Mouse (Mus musculus) ES-E14 (cell line): ENCODE data around the gene Mitf. TPM values are rescaled to one million over a fixed set of nuclear protein-coding genes. Genes with fewer than 3 reads are reported as not detected.

Experiments used
- DNase-seq: peaks from one replicate; pipeline ENCODE4 v3.0.0-alpha.2; 2013; ENCODE audit warnings: low read depth, low spot score
- H3K27ac ChIP-seq: 2 replicates; pipeline ENCODE4 v1.5.1; 2012; ENCODE audit warnings: low read depth, mild to moderate bottlenecking, low read length, moderate library complexity, mixed read lengths; ENCODE audit not compliant: poor library complexity, insufficient read depth, severe bottlenecking
- H3K36me3 ChIP-seq: 2 replicates; pipeline ENCODE4 v1.6.1; 2012; ENCODE audit warnings: mild to moderate bottlenecking, low read length, moderate library complexity, mixed read lengths; ENCODE audit not compliant: control insufficient read depth, poor library complexity, insufficient read depth, severe bottlenecking
- H3K4me1 ChIP-seq, 2 experiments: fragments of 150-350 bp in 1 of 2; sonication (generic) in 1 of 2; 2 replicates each; pipeline ENCODE4 v1.6.1; 2012; ENCODE audit warnings: low read length in 2 of 2, mild to moderate bottlenecking in 1 of 2, mixed read lengths in 1 of 2; ENCODE audit not compliant: control insufficient read depth in 2 of 2, insufficient read depth in 2 of 2, poor library complexity in 1 of 2
- H3K4me3 ChIP-seq, 2 experiments: fragments of 150-350 bp in 1 of 2; sonication (generic) in 1 of 2; 2 replicates each; pipeline ENCODE4 v1.5.1; 2012; ENCODE audit warnings: low read length in 2 of 2, low read depth in 1 of 2, mild to moderate bottlenecking in 1 of 2, mixed read lengths in 1 of 2; ENCODE audit not compliant: insufficient read depth in 1 of 2, poor library complexity in 1 of 2, severe bottlenecking in 1 of 2
- H3K9ac ChIP-seq: 2 replicates; pipeline ENCODE4 v1.6.1; 2012; ENCODE audit warnings: low read depth, mild to moderate bottlenecking, low read length, mixed read lengths; ENCODE audit not compliant: poor library complexity, insufficient read depth, severe bottlenecking
- H3K9me3 ChIP-seq: fragments of 150-350 bp; sonication (generic); 2 replicates; pipeline ENCODE4 v1.6.1; 2012; ENCODE audit warnings: low read depth, mild to moderate bottlenecking, low read length; ENCODE audit not compliant: control insufficient read depth, insufficient read depth
- CHD2 ChIP-seq: IDR thresholded peaks from 2 replicates; pipeline ENCODE4 v1.6.1; 2014; ENCODE audit warnings: mild to moderate bottlenecking, low read depth, low read length, inconsistent platforms
- HCFC1 ChIP-seq: IDR thresholded peaks from 2 replicates; pipeline ENCODE4 v1.6.1; 2012; ENCODE audit warnings: low read length, inconsistent platforms, borderline replicate concordance; ENCODE audit not compliant: insufficient read depth
- MAFK ChIP-seq: IDR thresholded peaks from 2 replicates; pipeline ENCODE4 v1.6.1; 2014; ENCODE audit warnings: mild to moderate bottlenecking, low read depth, low read length, inconsistent platforms; ENCODE audit not compliant: insufficient read depth
- ZC3H11A ChIP-seq: IDR thresholded peaks from 2 replicates; pipeline ENCODE4 v1.6.1; 2012; ENCODE audit warnings: low read depth, mild to moderate bottlenecking, inconsistent platforms, low read length, borderline replicate concordance
- ZNF384 ChIP-seq: IDR thresholded peaks from 2 replicates; pipeline ENCODE4 v1.6.1; 2012; ENCODE audit warnings: low read depth, low read length, inconsistent platforms
- in situ Hi-C, 2 experiments: fragments of 600-800 bp; cut with MboI; formaldehyde crosslinking; loops; one replicate each; pipeline ENCODE4 v1.15.1; 2025; ENCODE audit warnings: low sequenced_read_pairs in 2 of 2, inconsistent platforms in 1 of 2; ENCODE audit not compliant: unreplicated experiment in 2 of 2
- total RNA-seq: library from RNA; depleted of rRNA; stranded (reverse); fragments of 300-350 nt; gene quantifications from 2 replicates; pipeline ENCODE4 v1.2.3, GENCODE M21; 2012; rRNA removed

The Mitf gene
- total RNA-seq = 9.3 and 11.6 TPM in 2 replicates

GRCm38 (mm10) chr6:97806781-97807743 is at the start of gene Mitf:
TSS of gene Mitf (plus strand) at chr6:97807052.
- Histone ChIP-seq H3K4me1 (0 out of 4 replicates have a peak, but pooled peaks cover 0 to 4% of the 10 kb centered on the region in 2 experiments), H3K27ac (no peak within 1 kb of the TSS), H3K4me3 (peak within 1 kb of the TSS; percentile 79 to 86), H3K9ac (peak within 1 kb of the TSS; percentile 79), H3K36me3 (no peaks in the 10 kb centered on the region), H3K9me3 (no peaks in the 10 kb centered on the region)
- DNase-seq = peak; percentile 77
- in situ Hi-C loops = no loop called here
- TF ChIP-seq ZNF384 (no peak), HCFC1 (peak; percentile 99), MAFK (no peak), CHD2 (no peak)

- Histone ChIP-seq H3K9ac (no peak overlapping the region), H3K4me3 (no peak overlapping the region), H3K27ac (no peak overlapping the region), H3K4me1 (no peaks in the 10 kb centered on the region), H3K9me3 (no peaks in the 10 kb centered on the region), H3K36me3 (no peaks in the 10 kb centered on the region)
- no peak for TF ChIP-seq CHD2
- TF ChIP-seq HCFC1 = no peak
- no peak for TF ChIP-seq ZNF384
- no peak for TF ChIP-seq ZC3H11A
- in situ Hi-C loops = loop anchor here (5.0 to 10.0 kb wide), 2 partner anchors 240 to 247 kb away; no protein-coding TSS in a partner anchor
- DNase-seq = no peak
These were observed 49.5 kb upstream of the Mitf start for GRCm38 (mm10) chr6:97757361-97757760.

DNA sequence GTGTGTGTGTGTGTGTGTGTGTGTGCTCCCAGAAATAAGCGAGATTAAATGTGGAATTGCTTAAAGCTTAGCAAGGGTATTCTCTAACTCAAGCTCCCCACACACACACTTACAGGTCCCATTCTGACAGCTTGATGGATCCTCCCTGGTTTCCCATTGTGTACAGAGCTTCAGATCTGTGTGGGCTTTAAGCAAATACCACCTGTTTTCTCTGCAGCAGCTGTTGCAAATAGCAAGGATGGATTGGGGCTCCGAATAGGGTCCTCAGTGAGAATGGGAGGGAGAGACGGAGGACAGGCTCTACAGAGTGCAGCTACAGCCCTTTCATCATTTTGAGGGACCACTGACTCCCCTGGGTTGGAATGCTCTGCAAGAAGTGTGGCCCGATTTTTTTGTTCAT is 48.0 kb upstream of the Mitf start:
- DNase-seq = no peak
- Histone ChIP-seq H3K4me3 (no peak overlapping the region), H3K27ac (no peak overlapping the region), H3K4me1 (no peaks in the 10 kb centered on the region), H3K9ac (no peak overlapping the region), H3K36me3 (no peaks in the 10 kb centered on the region), H3K9me3 (no peaks in the 10 kb centered on the region)
- TF ChIP-seq HCFC1 (no peak), CHD2 (no peak), ZNF384 (no peak)
- in situ Hi-C loops = loop anchor here (5.0 to 10.0 kb wide), 2 partner anchors 238 to 246 kb away; no protein-coding TSS in a partner anchor

DNA sequence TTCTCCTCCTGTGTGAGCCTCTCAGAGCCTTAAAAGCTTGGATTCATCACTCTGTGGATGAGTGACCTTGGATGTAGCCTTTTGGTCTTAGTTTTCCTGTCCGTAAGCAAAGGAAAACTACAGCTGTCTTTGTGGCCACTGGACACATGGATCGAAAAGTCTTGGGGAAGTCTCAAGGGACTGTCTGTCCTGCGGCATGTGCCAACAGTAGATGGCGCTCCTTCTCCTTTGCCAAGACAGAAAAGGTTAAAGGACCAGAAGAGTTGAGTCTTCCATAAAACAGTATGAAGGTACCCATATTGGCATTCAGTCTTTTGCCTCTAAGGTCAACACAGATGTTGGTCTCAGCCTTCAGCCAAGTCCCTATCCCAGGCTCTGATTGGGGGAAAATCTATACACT is 47.6 kb upstream of the Mitf start:
- no peaks in the 10 kb centered on the region for H3K36me3 ChIP-seq
- peak; percentile 57 for DNase-seq
- no peak overlapping the region for H3K27ac ChIP-seq
- no peak overlapping the region for H3K9ac ChIP-seq
- no peak overlapping the region for H3K4me3 ChIP-seq
- TF ChIP-seq CHD2 (no peak), MAFK (no peak), HCFC1 (no peak), ZC3H11A (peak; percentile 77), ZNF384 (no peak)
- no peaks in the 10 kb centered on the region for H3K9me3 ChIP-seq
- H3K4me1 ChIP-seq = no peaks in the 10 kb centered on the region
- in situ Hi-C loops = loop anchor here (5.0 to 10.0 kb wide), 2 partner anchors 238 to 246 kb away; no protein-coding TSS in a partner anchor
